Mouse (Mus musculus): ENCODE measurements around the gene Fzd4. TPM values are rescaled to one million over a fixed set of nuclear protein-coding genes. Genes with fewer than 3 reads are reported as not detected.

Gene Fzd4
- total and polyA plus RNA-seq, 2 experiments from 2014 or later, result 2.1 to 4.7 TPM

GRCm38 (mm10) chr7:89418917-89419679, 14.9 kb downstream of the Fzd4 start:
- Histone ChIP-seq H3K27ac (no peak overlapping the region), H3K36me3 (ENCODE audit: insufficient read depth, low read length) (no peaks in the 10 kb centered on the region), H3K27me3 (ENCODE audit: insufficient read depth, low read length) (no peaks in the 10 kb centered on the region), H3K4me2 (ENCODE audit: low read depth, low read length) (no peak overlapping the region; the same call in 1 of the 2 replicates), H3K9me3 (ENCODE audit: low read length) (no peaks in the 10 kb centered on the region), H3K4me1 (ENCODE audit: insufficient read depth, low read length) (no peaks in the 10 kb centered on the region), H3K9ac (replicated peaks; ENCODE audit: low read length) (no peak overlapping the region), H3K4me3 (ENCODE audit: low read length) (no peak overlapping the region)
- peak; percentile 56 for DNase-seq (ENCODE audit: low spot score)
- TF ChIP-seq CTCF (IDR thresholded peaks at IDR 0.05; ENCODE audit: low read depth), result peak; percentile 69
- WGBS, result 57% methylated on average over 3 of the region's 3 CpGs
- no peak for ATAC-seq

DNA sequence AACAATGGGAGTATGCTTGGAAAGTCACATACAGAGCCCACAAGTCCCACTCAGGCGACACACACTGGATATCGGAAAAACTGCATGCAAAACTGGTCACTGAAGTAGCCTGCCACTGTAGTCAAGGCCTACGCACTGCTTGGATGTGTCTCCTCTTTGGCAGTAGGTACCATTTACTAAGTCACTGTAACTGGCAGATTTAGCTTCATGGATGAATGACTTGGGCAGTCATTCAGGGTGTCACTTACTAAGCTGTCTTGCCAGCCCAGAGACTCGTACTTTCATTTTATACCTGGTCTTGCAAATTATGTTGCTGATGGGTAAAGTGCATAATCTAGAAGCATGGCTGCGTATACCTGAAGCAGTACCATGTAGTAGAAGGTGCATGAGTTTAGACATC, 17.1 kb downstream of the Fzd4 start:
- Histone ChIP-seq H3K9me3 (ENCODE audit: low read length) (no peaks in the 10 kb centered on the region), H3K4me3 (ENCODE audit: low read length) (no peak overlapping the region)
- 91% methylated on average over 5 of the region's 5 CpGs for WGBS

DNA sequence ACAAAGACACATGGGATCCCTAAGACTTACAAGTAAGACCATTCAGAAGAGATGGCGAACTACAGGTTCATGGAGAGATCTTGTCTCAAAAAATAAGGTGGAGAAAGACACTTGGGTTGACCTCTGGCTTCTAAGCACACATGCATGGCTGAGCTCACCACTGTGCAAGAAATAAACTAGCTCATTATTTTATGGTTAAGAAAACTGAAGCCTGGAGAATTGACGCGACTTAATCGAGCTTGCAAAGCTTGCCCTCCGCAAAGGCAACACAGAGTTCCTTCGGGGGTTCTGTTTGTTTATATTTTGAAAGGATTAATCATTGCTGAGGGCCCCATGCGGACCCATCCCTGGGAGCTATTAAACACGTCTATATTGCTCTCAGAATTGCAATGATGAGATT, 18.5 kb downstream of the Fzd4 start:
- Histone ChIP-seq H3K9ac (replicated peaks; ENCODE audit: low read length) (no peak overlapping the region), H3K4me2 (ENCODE audit: low read depth, low read length) (no peak overlapping the region), H3K27ac (no peak overlapping the region), H3K36me3 (ENCODE audit: insufficient read depth, low read length) (no peaks in the 10 kb centered on the region), H3K4me1 (ENCODE audit: insufficient read depth, low read length) (no peaks in the 10 kb centered on the region), H3K9me3 (ENCODE audit: low read length) (no peaks in the 10 kb centered on the region), H3K27me3 (ENCODE audit: insufficient read depth, low read length) (no peaks in the 10 kb centered on the region), H3K4me3 (ENCODE audit: low read length) (no peak overlapping the region)
- TF ChIP-seq CTCF (IDR thresholded peaks at IDR 0.05; ENCODE audit: low read depth), result no peak
- DNase-seq (ENCODE audit: low spot score), result no peak
- ATAC-seq, result no peak
- 44% methylated on average over 8 of the region's 8 CpGs for WGBS

More for the DNA sequence above, 17.1 kb downstream of the Fzd4 start:
- no peak for TF ChIP-seq CTCF (IDR thresholded peaks at IDR 0.05; ENCODE audit: low read depth)
- Histone ChIP-seq H3K27ac (no peak overlapping the region), H3K4me2 (ENCODE audit: low read depth, low read length) (no peak overlapping the region), H3K9ac (replicated peaks; ENCODE audit: low read length) (no peak overlapping the region), H3K36me3 (ENCODE audit: insufficient read depth, low read length) (no peaks in the 10 kb centered on the region), H3K4me1 (ENCODE audit: insufficient read depth, low read length) (no peaks in the 10 kb centered on the region), H3K27me3 (ENCODE audit: insufficient read depth, low read length) (no peaks in the 10 kb centered on the region)
- DNase-seq (ENCODE audit: low spot score) (no peak), ATAC-seq (no peak)

- Histone ChIP-seq H3K4me2 (ENCODE audit: low read depth, low read length) (no peak overlapping the region), H3K9me3 (ENCODE audit: low read length) (no peaks in the 10 kb centered on the region), H3K4me3 (ENCODE audit: low read length) (no peak overlapping the region), H3K27me3 (ENCODE audit: insufficient read depth, low read length) (no peaks in the 10 kb centered on the region), H3K36me3 (ENCODE audit: insufficient read depth, low read length) (no peaks in the 10 kb centered on the region), H3K27ac (no peak overlapping the region), H3K4me1 (ENCODE audit: insufficient read depth, low read length) (no peaks in the 10 kb centered on the region), H3K9ac (replicated peaks; ENCODE audit: low read length) (no peak overlapping the region)
- no peak for DNase-seq (ENCODE audit: low spot score)
- no peak for ATAC-seq
- 27% methylated on average over 5 of the region's 5 CpGs for WGBS
- TF ChIP-seq CTCF (IDR thresholded peaks at IDR 0.05; ENCODE audit: low read depth), result no peak
Measured at GRCm38 (mm10) chr7:89423194-89423593, 19.0 kb downstream of the Fzd4 start.

DNA sequence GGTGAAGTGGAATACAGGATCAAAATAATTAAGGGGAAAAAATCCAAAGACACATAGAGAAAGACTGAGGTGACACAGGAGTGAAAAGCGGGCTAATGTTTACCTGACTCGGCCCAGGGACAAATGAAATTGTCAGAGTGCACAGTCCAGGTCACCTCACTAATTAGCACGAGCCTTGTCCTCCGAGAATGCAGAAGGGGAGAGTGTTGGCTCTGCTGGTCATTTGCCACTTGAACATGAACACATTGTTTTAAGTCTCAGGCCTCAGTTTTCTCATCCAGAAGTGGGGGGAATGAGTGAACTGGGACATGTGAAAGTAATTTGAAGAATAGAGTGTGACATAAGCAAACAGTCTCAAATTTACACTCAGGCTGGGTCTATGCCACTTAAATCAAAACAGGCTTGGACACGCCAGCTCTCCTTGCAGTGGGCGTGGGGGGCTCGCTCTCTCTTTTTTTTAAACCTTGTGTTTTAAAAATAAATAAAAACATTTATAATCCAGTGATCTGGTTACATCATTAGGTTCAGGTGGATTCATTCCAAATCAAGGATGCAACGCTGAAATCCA, 19.6 kb downstream of the Fzd4 start:
- no peaks in the 10 kb centered on the region for H3K4me1 ChIP-seq (ENCODE audit: insufficient read depth, low read length)
- no peak overlapping the region for H3K4me3 ChIP-seq (ENCODE audit: low read length)
- ATAC-seq (no peak), DNase-seq (ENCODE audit: low spot score) (no peak)
- no peak overlapping the region for H3K9ac ChIP-seq (replicated peaks; ENCODE audit: low read length)
- WGBS, result 64% methylated on average over 8 of the region's 8 CpGs
- H3K9me3 ChIP-seq (ENCODE audit: low read length), result no peaks in the 10 kb centered on the region
- no peak overlapping the region for H3K4me2 ChIP-seq (ENCODE audit: low read depth, low read length)
- no peak overlapping the region for H3K27ac ChIP-seq
- TF ChIP-seq CTCF (IDR thresholded peaks at IDR 0.05; ENCODE audit: low read depth), result no peak
- H3K27me3 ChIP-seq (ENCODE audit: insufficient read depth, low read length), result no peaks in the 10 kb centered on the region
- no peaks in the 10 kb centered on the region for H3K36me3 ChIP-seq (ENCODE audit: insufficient read depth, low read length)

- H3K4me1 ChIP-seq (ENCODE audit: insufficient read depth, low read length), result no peaks in the 10 kb centered on the region
- no peak overlapping the region for H3K27ac ChIP-seq
- H3K9me3 ChIP-seq (ENCODE audit: low read length), result no peaks in the 10 kb centered on the region
- DNase-seq (ENCODE audit: low spot score) (no peak), ATAC-seq (no peak)
- no peaks in the 10 kb centered on the region for H3K36me3 ChIP-seq (ENCODE audit: insufficient read depth, low read length)
- 75% methylated on average over 5 of the region's 5 CpGs for WGBS
- no peak overlapping the region for H3K4me2 ChIP-seq (ENCODE audit: low read depth, low read length)
- H3K4me3 ChIP-seq (ENCODE audit: low read length), result no peak overlapping the region
- no peak for TF ChIP-seq CTCF (IDR thresholded peaks at IDR 0.05; ENCODE audit: low read depth)
- H3K27me3 ChIP-seq (ENCODE audit: insufficient read depth, low read length), result no peaks in the 10 kb centered on the region
- no peak overlapping the region for H3K9ac ChIP-seq (replicated peaks; ENCODE audit: low read length)
Measured at GRCm38 (mm10) chr7:89424659-89425058, 20.5 kb downstream of the Fzd4 start.

Data from hindbrain, postnatal 0 days (tissue).